Mouse (Mus musculus) right cerebral cortex, postnatal 10 days (tissue): ENCODE measurements around the gene Tmem199.
"Not testable (repeated sequence)": the region's sequence is repeated elsewhere in the genome, so short reads cannot be mapped to it uniquely, and the experiment has no call there.

Experiments
- DNase-seq, 2 experiments: peaks; one replicate each; pipeline ENCODE4 v3.0.0; 2021; ENCODE audit warnings: low spot score in 2 of 2

Tmem199 gene

DNA sequence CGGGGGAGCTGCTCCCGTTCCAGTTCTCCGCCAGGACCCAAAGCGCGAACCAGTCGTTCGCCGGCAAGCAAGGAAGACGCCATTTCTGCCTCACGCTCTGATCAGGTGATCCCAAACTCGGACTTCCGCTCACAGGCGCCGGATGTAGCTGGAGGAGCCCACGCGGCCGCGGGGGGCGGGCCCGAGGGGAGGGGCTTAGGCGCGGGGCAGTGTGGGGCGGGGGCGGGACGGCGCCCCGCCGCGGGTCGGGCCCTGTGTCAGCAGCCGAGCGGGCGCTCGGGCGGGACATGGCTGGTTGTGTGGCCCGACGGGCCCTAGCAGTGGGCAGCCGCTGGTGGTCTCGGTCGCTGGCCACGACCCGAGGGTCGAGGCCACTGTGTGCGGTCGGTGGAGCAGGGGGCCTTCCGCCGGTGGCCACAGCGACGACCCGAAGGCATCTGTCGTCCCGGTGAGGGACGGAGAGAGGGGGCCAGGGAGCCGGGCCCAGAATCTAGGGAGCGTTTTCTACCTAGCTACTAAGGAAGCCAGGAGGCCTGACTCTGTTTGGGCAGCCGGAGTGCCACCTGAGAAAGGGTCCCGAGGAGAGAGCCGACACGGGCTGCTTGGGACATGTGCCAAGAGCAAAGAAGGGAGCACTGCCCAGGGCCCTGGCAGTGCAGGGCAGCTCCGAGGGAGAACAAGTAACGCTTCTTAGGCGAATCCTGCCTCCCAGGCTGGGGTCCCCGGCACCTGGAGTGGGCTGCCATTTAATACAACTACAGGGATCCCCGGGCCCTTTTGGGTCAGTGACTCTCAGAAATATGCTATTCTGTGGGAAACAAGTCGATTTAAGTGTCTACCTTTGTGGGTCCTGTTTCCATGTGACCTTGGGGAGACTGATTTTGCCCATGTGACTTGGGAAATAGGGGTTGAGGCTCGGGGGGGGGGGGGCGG lies at the start of gene Tmem199, which contains the start of gene Poldip2:
Gene Tmem199 (minus strand): TSS at position 148 of the 933 bp plus-strand sequence.
Gene Poldip2 (plus strand): TSS at position 169 of the 933 bp plus-strand sequence.
- DNase-seq = peak; percentile 94 to 95

DNA sequence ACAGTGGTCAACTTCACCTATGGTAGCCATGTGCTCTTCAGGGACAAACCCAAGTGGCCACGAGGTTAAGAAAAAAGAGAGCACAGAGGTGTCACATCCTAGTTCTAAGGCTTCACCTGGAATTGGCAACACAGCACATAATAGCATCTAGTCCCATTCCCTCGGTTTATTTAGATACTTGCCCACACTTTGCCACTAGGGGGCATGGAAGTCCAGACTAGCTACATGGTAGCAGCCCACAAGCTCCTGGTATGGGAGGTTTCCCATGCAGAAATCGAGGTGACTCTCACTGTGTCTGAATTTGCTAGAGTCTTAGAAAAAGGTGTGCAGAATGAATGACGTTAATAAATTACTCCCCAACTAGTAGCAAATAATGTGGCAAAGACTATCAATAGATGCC lies 48.5 kb upstream of the Tmem199 start:
- DNase-seq = peak; percentile 88 to 89

DNA sequence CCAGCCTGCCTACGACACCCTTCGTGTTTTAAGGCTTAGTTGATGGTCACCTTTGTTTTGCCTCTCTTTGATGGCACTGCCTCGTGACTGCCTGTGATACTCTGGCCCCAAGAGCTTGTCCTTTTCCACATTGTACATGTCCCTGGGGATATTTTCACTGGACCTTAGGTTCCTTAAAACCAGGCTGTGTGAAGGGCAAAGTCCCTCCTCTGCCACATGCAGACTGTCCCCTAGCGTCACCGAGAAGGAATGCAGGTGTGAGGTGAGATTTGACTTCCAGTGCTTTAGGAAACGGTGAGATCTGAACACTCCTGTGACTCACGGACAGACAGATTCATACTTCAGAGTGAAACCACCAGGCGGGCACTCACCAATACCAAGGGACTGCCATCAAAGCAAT lies 45.3 kb upstream of the Tmem199 start:
- DNase-seq = no peak

DNA sequence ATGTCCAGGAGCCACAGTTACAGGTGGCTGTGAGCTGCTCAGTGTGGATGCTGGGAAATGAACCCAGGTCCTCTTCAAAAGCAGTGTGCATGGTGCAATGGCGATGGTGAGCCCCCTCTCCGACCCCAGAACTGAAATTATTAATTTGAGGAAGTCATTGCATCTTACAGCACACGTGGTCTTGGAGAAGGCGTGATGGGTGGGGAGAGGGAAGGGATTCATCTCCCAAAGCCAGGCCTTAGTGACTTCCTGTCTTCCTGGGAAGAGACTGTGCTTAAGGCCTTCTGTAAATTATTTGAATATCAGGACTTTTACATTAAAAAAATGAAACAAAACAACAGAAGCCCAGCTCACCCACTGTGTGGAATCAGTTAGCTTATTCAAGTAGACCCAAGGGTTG lies 44.1 kb upstream of the Tmem199 start:
- no peak for DNase-seq

- DNase-seq = no peak
Observed at GRCm38 (mm10) chr11:78555623-78556022, 43.7 kb upstream of the Tmem199 start.

- DNase-seq = no peak
Observed at GRCm38 (mm10) chr11:78551059-78551398, 39.1 kb upstream of the Tmem199 start.

DNA sequence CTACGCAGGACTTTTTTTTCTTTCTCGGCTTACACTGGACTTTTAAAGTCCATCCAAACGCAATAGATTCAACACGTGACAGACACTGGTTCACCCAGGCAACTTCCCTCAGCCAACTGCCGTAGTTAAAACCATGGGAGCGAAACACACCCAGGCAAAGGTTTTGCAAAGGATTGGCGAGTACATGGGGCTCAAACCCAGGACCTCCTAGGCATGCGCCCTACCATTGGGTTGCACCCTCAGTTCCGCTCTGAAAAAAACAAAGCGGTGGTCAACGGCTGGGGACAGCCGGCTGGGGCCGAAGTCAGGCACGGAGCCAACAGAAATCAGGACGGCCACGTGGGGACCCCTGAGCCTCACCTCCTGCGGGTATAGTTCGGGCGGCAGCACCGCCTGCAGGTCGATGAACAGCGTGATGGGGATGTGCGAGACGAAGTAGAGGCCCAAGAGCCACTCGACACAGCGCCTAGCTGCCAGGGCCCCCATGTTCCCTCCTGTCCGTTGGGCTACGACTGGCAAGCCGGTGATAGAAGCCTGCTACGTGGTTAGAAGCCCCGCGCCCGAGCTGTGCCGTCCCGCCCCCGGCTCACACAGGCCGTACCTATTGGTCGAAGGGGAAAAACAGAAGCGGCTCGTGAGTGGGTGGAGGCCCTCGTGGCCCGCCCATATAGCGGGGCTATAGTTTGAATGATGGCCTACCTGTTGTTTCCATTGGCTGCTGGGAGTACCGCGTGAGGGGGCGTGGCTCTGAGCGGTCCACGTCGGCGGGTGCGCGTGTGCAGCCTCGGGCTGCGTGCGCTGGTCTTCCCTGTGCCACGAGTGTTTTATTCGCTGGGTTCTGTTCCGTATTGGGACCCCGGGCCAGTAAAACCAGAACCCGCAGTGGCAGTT lies 38.4 kb upstream of the Tmem199 start, which contains the start of gene Tmem97:
Gene Tmem97 (minus strand): TSS at position 610 of the 891 bp plus-strand sequence.
- peak; percentile 98 to 99 for DNase-seq

DNA sequence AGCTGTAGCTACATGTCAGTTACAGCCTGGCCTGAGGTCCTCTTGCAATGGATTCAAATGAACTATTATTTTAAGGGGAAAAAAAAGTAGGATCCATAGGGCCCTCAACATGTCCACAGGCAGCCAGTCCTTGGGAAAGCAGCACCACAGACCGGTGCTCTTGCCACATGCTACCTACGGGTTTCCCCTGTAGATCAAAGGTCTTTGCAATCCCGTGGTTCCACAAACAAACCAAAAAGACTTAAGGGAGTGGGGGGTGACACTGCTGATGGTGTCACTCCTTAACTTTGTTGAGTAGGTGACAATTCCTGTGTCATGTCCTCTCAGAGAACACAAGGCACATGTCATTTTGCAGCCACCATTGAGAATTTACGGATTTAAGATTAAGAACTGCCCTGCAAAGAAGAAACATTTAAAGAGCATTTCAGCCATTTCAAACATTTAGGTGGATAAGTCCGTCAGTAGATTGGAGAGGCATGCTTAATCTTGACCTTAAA lies 37.6 kb upstream of the Tmem199 start:
- no peak for DNase-seq

DNA sequence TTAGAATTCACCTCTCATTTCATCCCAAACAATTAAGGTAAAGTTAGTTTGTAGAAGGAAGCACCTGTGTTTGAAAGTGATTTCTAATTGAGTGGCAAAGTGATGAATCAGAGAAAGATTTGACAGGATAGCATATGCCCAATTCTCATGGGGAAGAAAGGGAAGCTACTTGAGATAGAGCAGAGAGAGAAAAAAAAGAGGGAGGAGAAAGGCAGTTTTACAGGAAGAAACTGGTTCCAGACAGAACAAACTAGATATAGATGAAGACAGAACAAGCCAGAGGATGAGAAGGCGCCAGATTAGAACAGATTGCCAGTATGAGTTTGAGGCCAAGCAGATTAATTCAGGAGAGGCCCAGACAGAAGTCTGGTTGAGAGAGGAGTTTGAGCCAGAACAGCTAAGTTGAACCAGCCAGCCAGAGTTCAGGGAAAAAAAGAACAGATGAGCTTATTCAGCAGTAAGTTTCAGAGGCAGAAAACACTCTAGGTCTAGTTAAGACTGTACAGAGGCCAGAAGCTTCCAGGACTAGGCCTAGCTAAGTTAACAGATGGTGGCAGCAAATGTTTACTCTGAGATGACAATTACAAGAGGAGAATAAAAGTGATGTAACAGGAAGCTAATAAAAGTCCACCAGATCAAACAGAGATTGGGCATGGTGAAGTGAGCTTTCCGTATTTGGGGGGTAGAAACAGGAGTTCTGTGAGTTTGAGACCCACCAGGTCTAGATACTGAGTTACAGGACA lies 35.9 kb upstream of the Tmem199 start:
- no peak for DNase-seq

DNA sequence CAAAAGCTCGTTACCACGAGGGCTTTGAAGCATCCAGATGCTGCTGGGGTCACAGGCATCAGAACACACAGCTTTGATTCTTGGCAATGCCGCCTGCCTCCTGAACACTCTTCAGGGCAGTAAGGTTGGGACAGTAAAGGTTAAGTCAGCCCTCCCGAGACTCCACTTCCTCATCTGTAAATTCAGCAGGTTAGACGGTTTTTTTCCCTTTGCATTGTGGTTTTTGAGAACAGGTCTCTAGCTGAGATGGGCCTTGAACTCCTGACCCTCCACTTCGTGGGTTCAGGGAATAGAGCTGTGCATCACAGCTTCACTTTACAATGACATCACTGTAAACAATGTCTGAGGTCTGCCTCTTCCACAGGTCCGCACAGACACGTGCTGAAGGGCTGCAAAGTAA lies 33.2 kb upstream of the Tmem199 start:
- no peak for DNase-seq

- no peak for DNase-seq
Observed at GRCm38 (mm10) chr11:78544449-78545111, 32.6 kb upstream of the Tmem199 start.

DNA sequence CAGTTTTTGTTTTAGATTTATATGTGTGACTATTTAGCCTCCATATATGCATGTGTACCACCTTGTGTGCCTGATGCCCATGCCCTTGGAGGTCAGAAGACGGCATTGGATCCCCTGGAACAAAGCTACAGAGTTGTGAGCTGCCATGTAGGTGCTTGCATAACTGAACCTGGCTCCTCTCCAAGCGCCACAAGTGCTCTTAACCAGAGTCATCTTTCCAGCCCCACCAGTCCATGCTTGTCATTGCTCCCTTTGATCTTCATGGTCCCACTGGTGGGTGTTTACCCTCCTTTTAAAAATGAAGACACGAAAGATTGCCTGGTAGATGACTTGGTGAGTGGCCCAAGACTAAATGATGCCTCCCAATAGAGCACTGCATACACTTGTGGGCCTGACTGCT lies 28.4 kb upstream of the Tmem199 start:
- DNase-seq = no peak

DNA sequence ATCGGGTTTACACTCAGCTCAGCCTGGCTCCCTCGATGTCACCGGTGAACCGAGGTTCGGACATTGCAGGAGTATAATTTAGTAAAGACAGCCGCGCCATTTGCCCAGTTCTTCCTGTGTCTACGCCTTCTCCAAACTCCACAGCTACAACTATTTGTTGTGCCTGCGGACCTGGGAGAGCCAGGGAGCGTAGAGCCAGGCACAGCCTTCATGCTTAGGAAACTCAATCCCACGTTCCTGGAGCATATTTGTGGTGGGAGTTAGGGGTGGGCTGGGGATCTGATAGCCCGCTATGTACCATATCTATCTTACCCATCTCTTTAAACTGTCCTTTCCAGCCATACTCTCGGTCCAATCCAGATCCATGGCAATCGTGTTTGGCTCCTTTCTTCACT lies 24.7 kb upstream of the Tmem199 start:
- DNase-seq = no peak

- DNase-seq = peak; percentile 99
Observed at GRCm38 (mm10) chr11:78536080-78536689, 24.2 kb upstream of the Tmem199 start, which contains the start of the genes Tnfaip1 and Ift20. TSS of gene Tnfaip1 (minus strand) at chr11:78536332. TSS of gene Ift20 (plus strand) at chr11:78536361.

DNA sequence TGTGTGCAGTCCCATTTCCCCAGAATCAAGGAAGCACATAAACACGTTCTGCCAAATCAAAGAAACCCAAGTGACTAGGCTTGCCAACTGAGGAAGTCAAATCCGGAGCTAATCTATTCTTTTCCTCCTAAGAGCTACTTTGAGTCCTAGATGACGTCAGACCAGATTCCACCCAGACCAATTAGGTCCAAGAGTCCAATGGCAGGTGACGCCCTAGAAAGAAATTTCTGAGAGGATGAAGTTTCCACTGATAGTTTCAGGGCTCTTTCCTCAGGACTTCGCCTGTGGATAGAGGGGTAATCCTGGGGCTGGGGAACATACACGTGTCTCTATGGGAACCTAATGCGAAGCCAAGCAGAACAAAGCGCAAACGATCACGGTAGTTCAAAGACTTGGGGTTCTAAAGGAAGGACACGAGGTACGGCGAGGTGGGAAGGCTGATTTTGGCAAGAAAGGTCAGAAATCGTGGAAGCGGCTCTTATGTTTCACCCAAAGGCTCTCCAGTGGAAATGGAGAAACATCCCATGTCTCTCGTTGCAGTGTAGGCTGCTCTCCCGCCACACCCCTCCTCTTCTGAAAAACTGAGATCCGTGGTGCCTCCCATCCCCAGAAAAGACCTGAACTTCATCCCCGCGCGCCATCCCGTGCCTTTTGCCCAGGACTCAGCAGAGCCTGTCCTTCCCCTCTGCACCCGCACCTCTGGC lies 23.6 kb upstream of the Tmem199 start:
- DNase-seq = no peak

- no peak for DNase-seq
Observed at GRCm38 (mm10) chr11:78534516-78534915, 22.5 kb upstream of the Tmem199 start.

DNA sequence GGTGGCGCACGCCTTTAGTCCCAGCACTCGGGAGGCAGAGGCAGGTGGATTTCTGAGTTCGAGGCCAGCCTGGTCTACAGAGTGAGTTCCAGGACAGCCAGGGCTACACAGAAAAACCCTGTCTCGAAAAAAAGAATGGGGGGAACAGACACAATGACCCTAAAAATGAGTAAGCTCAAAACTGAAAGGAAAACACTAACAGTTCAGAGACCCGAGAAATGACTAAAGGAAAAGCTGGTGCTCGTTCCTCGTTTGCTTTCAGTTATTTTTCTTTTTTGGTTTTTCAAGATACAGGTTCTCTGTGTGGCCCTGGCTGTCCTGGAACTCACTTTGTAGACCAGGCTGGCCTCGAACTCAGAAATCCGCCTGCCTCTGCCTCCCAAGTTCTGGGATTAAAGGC lies 19.5 kb upstream of the Tmem199 start:
- not testable (repeated sequence) for DNase-seq

GRCm38 (mm10) chr11:78531046-78531445 lies 19.1 kb upstream of the Tmem199 start:
- no peak for DNase-seq

GRCm38 (mm10) chr11:78530001-78530400 lies 18.0 kb upstream of the Tmem199 start:
- no peak for DNase-seq

- DNase-seq = no peak
Observed at GRCm38 (mm10) chr11:78528714-78529113, 16.7 kb upstream of the Tmem199 start.
